Mouse (Mus musculus): ENCODE data around the gene Snu13.

- TF ChIP-seq POLR2A (IDR thresholded peaks at IDR 0.05; ENCODE audit: low read depth, low read length), result no peak
- peak; percentile 92 for TF ChIP-seq CTCF (IDR thresholded peaks at IDR 0.05; ENCODE audit: borderline replicate concordance, insufficient read depth, low read length)
Observed at GRCm38 (mm10) chr15:82040650-82041049, 6.7 kb downstream of the Snu13 start.

All from embryonic fibroblast, embryonic 13.5 days (primary cell).